Mouse (Mus musculus) left cerebral cortex, postnatal 14 days (tissue): Measurements from ENCODE around the gene Hat1. TPM values are rescaled to one million over a fixed set of nuclear protein-coding genes. Genes with fewer than 3 reads are reported as not detected.
A peak's percentile ranks its signal among the peaks of the same experiment; 100 is the strongest.

Source experiments
- DNase-seq, 2 experiments: peaks; one replicate each; pipeline ENCODE4 v3.0.0; 2021 to 2022; ENCODE audit warnings: low spot score in 2 of 2, mixed read lengths in 1 of 2
- intact Hi-C: fragments of 180-260 bp; cut with DNase I; formaldehyde crosslinking; loops from one replicate; pipeline ENCODE4 v1.15.1; 2025
- long read RNA-seq, 2 experiments: library from polyadenylated mRNA; stranded (forward); transcript quantifications; one replicate each; pipeline ENCODE4 v2.0.0; 2021
- total RNA-seq, 2 experiments: library from RNA; stranded (reverse); gene quantifications; 2 replicates each; pipeline ENCODE4 v1.2.3; 2021

Hat1 gene
- total RNA-seq = 10 to 100 TPM; 15.6 to 19.1 TPM
- long read RNA-seq, experiment 1, transcript Hat1-201 (11 exons, 1,576 nt) = major isoform, 14 of 14 reads
- long read RNA-seq, experiment 1, partial matches to known transcripts = 0 of 14 reads
- long read RNA-seq, experiment 1, other reads (novel, unspliced or antisense) = 0 of 14 reads
- long read RNA-seq, experiment 2, transcript Hat1-201 (11 exons, 1,576 nt) = major isoform, 7 of 8 reads
- long read RNA-seq, experiment 2, partial matches to known transcripts = 0 of 8 reads
- long read RNA-seq, experiment 2, other reads (novel, unspliced or antisense) = 1 of 8 reads

- intact Hi-C loops = no loop called here
- DNase-seq = peak; percentile 93 to 96
Observed at GRCm38 (mm10) chr2:71388951-71389763, at the start of gene Hat1. Gene Hat1, plus strand, starts transcription at chr2:71388958.

DNA sequence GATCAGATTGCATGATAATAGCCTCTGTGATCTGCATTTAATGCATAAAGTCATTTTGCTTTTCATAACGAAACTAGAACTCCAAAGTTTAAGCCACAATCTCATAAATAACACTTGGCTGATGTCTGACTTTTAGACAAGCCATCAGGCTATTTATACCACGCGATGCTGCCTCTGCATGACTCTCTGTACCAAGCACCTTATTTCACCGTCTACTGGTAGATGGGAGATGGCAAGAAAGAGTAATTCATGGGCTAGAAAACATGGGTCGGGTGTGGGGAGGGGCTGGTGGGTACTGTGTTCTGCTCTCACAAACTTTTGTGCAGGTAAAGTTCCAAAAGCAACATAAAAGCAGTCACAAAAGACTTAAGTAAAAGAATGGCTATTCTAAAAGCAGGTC lies 48.6 kb upstream of the Hat1 start:
- intact Hi-C loops = no loop called here
- no peak for DNase-seq

DNA sequence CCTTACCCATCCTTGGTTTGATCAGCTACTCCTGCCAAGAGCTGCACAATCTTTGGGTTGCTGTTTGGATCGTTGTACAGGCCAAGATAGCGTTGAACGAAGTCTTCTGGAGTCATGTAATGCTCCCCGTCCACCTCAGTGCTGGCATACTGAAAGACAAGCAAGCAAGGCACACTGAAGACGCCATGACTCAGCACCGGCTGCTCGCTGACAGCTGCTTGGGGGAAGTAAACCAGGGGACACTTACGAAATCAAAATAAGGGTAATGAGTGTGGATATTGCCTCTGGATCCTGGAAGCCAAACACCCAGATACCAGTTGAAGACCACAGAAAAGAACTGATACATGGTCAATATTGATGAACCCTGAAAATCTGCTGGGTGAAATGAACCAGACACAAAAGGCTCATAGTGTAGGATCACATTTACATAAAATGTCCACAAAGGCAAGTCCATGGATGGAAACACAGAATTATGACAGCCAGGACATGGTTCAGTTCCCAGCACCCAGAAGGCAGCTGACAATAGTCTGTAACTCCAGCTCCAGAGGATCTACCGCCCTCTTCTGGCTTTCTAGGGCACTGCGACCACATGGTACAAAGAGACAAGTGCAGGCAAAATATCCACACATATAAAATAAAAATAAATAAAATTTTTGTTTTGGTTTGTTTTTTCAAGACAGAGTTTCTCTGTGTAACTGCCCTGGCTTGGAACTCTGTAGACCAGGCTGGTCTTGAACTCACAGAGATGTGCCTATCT lies 44.7 kb upstream of the Hat1 start:
- no peak for DNase-seq
- intact Hi-C loops = no loop called here

DNA sequence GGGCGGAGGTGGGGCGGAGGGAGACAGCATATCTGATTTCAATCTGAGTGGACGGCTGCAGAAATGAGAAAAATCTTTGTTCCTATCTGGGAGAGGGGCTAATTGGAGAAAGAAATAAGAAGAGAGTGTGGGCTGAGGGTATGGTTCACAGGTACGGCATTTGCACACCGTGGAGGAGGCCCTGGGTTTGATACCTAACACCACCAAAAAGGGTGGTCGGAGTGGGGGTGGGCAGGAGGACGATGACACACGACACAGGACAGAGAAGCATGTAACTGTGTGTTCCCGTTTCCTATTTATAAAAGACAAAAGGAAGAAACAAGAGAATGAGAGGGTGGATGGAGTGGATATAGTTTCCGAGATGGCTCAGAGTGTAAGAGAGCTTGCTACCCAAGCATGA lies 41.6 kb upstream of the Hat1 start:
- intact Hi-C loops = no loop called here
- no peak for DNase-seq

DNA sequence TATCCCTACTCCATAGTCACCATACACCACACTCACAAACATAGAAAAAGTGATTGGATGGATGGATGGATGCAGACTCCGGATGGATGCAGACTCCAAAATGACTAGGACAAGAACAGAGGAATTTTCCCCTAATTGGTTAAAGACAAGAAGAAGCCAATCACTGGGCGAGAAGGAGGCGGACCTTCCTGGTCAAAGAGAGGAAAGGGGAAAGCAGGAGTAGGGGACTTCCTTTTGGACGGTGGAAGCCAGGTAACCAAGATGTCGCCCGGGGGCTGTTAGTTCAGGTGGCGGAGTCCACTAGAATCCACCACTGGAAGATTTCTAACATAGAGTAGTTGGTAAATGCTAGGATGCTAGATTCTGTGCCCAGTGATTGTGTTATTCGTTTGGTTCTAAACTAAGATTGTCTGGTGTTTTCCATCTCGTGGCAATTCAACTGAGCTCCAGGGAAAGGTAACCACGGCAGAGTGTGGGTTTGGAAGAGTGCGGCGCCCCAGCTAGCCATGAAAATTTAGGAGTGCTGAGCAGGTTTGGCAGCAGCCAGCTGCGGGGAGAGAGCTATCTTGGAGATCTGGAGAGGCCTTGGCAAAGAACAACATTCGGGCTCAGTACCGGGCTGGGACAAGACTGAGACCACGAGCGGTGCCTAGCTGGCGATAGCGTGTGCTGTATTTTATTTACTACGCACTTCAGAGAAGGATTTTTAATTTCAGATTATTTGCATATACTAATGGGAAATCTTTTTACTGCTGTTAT lies 40.8 kb upstream of the Hat1 start:
- intact Hi-C loops = no loop called here
- no peak for DNase-seq

- intact Hi-C loops = no loop called here
- no peak for DNase-seq
Observed at GRCm38 (mm10) chr2:71349511-71349910, 39.2 kb upstream of the Hat1 start.

DNA sequence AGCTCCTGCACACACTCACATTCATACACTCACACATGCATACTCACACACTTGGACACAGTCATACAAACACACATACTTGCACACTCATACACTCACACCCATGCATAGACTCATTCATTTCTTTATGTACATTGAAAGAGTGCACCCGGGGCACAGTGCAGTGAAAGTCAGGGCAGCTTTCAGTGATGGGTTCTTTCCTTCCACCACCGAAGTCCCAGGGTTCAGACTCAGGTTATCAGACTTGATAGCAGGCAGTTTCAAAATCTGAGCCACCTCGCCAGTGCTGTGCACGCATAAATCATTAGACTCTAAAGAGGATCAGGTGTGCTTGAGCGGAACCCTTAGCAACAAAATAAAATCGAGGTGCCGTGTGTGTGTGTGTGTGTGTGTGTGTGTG lies 38.6 kb upstream of the Hat1 start:
- intact Hi-C loops = no loop called here
- no peak for DNase-seq

- intact Hi-C loops = no loop called here
- no peak for DNase-seq
Observed at GRCm38 (mm10) chr2:71350904-71351726, 37.6 kb upstream of the Hat1 start.

DNA sequence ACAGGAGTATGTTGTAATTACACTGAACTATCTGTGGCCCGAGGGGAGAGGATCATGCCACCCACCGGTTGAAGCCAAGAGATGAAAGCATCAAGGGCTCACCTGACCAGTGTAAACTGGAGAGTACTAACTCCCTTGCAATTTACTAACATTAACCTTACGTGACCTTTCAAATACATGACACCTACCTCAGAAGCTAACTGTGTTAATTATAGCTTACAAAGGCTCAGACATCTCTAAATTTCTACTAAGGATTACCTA lies 37.1 kb upstream of the Hat1 start:
- no peak for DNase-seq
- intact Hi-C loops = no loop called here

DNA sequence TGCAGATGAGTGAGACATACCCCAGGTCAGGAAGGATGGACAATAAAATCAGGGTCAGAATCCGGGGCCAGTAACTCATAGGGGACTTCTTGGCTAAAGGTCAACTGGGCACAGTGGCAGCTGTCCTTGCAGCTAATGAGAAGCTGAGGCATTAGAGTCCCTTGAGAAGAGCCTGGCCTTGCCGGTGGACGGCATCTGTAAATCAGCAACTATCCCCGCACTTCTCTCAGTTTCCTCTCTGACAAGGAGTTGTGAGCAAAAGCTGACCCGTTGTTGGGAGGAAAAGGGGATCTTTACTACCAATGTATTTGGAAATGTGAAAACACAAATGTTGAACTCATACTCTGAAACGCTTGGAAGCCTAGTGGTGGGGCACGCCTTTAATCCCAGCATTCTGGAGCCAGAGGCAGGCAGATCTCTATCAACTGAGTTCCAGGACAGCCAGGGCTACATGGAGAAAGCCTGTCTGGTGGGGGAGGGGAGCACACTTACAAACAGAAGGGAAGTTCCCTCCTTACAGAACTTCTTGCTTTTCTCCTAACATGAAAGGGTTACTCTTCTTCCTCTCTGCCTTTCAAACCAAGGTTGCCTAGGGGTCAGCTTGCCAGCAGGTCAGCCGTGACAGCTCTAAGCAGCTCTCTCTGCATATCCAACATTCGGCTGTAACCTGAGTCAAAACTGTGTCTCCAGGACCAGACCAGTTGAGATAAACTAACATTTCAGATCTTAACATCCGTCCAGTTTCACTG lies 35.3 kb upstream of the Hat1 start:
- no peak for DNase-seq
- intact Hi-C loops = no loop called here

- no peak for DNase-seq
- intact Hi-C loops = no loop called here
Observed at GRCm38 (mm10) chr2:71354055-71354425, 34.7 kb upstream of the Hat1 start.

- DNase-seq = no peak
- intact Hi-C loops = no loop called here
Observed at GRCm38 (mm10) chr2:71358347-71358746, 30.4 kb upstream of the Hat1 start.

GRCm38 (mm10) chr2:71360192-71360591 lies 28.6 kb upstream of the Hat1 start:
- intact Hi-C loops = no loop called here
- DNase-seq = no peak

GRCm38 (mm10) chr2:71366618-71367124 lies 22.1 kb upstream of the Hat1 start:
- intact Hi-C loops = no loop called here
- peak in 1 of 2 experiments; percentile 22 for DNase-seq

DNA sequence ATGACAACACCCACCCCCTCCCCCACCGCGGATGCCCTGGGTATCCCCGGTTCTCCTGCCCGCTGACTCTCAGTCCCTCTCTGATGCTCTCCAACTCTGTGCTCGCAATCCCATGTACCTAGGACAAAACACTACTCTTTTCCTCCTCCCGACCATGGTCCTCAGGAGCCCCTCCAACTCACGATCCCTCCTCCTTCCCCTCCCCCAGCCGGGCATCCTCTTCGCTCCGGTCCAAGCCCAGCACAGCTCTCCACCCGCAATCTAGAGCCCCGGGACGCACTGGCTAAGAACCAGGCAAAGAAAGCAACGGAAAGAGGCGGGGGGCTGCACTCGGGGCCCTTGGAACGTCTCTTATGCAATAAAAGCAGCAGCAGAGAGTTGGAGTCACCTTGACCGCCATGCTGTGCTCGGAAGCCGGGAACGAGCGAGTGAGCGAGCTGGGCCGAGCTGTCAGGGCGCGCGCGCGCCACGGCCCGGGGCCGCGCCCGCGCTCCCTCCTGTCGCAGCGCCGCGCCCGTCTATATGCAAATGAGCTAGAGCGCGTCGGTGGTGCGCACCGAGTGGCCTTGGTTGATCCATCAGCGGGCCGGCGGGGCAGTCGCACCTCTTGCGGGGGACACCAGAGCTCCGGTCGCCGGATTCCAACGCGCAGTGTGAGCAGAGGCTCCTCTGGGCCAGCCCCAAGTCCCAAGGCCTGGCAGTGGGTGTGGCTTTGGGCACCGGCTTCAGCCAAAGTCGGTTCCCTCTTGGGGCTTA lies 21.5 kb upstream of the Hat1 start, which contains the start of gene Slc25a12:
Gene Slc25a12, minus strand, starts transcription at position 625 of the 756 bp plus-strand sequence.
- DNase-seq = peak; percentile 67 to 68
- intact Hi-C loops = no loop called here

DNA sequence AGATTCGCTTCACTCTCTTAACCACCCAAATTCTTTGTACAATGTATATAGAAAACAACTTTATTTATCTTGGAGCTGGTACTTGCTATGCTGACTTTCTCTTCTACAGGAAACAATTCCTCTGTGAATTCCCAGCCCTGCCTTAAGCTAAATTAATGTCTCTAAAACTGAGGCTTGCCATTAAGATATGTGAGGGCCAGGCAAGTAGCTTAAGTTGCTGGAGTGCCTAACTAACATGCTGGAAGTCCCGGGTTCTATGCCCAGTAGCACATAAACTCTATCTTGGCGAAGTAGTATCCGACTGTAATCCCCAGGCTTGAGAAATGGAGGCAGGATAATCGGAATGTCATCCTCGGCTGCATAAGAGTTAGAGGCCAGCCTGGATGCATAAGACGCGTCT lies 20.7 kb upstream of the Hat1 start:
- intact Hi-C loops = no loop called here
- DNase-seq = no peak

DNA sequence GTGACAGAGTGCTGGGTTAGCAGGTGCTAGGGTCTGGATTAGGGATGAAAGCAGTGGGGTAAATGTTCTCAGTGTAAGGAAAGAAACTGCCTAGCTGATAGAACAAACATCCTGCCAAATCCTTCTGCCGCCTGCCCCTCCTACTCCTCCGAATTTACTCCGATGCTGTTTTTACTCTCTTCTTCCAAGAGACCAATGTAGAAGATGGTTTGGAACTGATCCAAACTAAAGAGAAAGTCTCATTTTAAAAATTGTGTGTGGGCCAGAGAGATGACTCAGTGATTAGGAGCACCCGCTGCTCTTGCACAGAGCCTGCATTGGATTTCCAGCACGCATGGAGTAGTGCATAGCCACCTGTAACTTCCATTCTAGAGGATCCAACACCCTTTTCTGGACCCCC lies 17.0 kb upstream of the Hat1 start:
- intact Hi-C loops = no loop called here

More for the DNA sequence above, 17.0 kb upstream of the Hat1 start:
- DNase-seq = peak; percentile 51 to 90
